Mouse (Mus musculus) liver, embryonic 14.5 days (tissue): ENCODE data around the gene Nsg2. TPM values are rescaled to one million over a fixed set of nuclear protein-coding genes. Genes with fewer than 3 reads are reported as not detected.

Source experiments
- ATAC-seq: fragments of 200-750 bp; cut with Nextera tagmentation; 2 replicates; pipeline ENCODE4 v1.8.0; 2017; ENCODE audit warnings: moderate number of reproducible peaks, mild to moderate bottlenecking, moderate library complexity; ENCODE audit not compliant: insufficient read depth
- DNase-seq, 3 experiments: peaks; one replicate each; pipeline ENCODE4 v3.0.0-alpha.2; 2012 to 2013; ENCODE audit warnings: low read depth in 3 of 3, low spot score in 3 of 3
- H3K27ac ChIP-seq: fragments of 300-500 bp; sonication (generic); 2 replicates; pipeline ENCODE4 v1.5.1; 2014; ENCODE audit warnings: moderate library complexity, mild to moderate bottlenecking, control low read depth, inconsistent platforms
- H3K27me3 ChIP-seq: fragments of 300-500 bp; sonication (generic); 2 replicates; pipeline ENCODE4 v1.6.1; 2014; ENCODE audit warnings: mild to moderate bottlenecking, low read length, moderate library complexity; ENCODE audit not compliant: control insufficient read depth, insufficient read depth
- H3K36me3 ChIP-seq: fragments of 300-500 bp; sonication (generic); replicated peaks from 2 replicates; pipeline ENCODE4 v1.6.1; 2014; ENCODE audit warnings: low read depth; ENCODE audit not compliant: control insufficient read depth, insufficient read depth
- H3K4me1 ChIP-seq, 2 experiments: fragments of 200-500 bp in 1 of 2; fragments of 300-500 bp in 1 of 2; sonication (generic) in 1 of 2; replicated peaks; 2 replicates each; pipeline ENCODE4 v1.6.1; 2012 to 2014; ENCODE audit warnings: antibody characterized with exemption in 1 of 2, inconsistent platforms in 1 of 2, low read length in 1 of 2; ENCODE audit not compliant: control insufficient read depth in 2 of 2, insufficient read depth in 2 of 2
- H3K4me2 ChIP-seq: fragments of 300-500 bp; sonication (generic); 2 replicates; pipeline ENCODE4 v1.6.1; 2014; ENCODE audit warnings: low read depth, mild to moderate bottlenecking, control low read depth, moderate library complexity
- H3K4me3 ChIP-seq, 2 experiments: fragments of 200-500 bp in 1 of 2; fragments of 300-500 bp in 1 of 2; sonication (generic) in 1 of 2; 2 replicates each; pipeline ENCODE4 v1.5.1; 2012 to 2014; ENCODE audit warnings: low read depth in 2 of 2, low read length in 2 of 2, mild to moderate bottlenecking in 2 of 2, control low read depth in 1 of 2, inconsistent platforms in 1 of 2, moderate library complexity in 1 of 2; ENCODE audit not compliant: insufficient read depth in 1 of 2
- H3K9ac ChIP-seq: fragments of 300-500 bp; sonication (generic); replicated peaks from 2 replicates; pipeline ENCODE4 v1.6.1; 2014; ENCODE audit warnings: mild to moderate bottlenecking, control low read depth, moderate library complexity
- H3K9me3 ChIP-seq: fragments of 300-500 bp; sonication (generic); 2 replicates; pipeline ENCODE4 v1.6.1; 2016; ENCODE audit warnings: low read length, mixed read lengths; ENCODE audit not compliant: control insufficient read depth
- CTCF ChIP-seq: IDR thresholded peaks from 2 replicates; pipeline ENCODE4 v1.5.1; 2016; ENCODE audit warnings: antibody characterized with exemption, low read depth, control low read depth
- EP300 ChIP-seq: IDR thresholded peaks from 2 replicates; pipeline ENCODE4 v1.6.1; 2016; ENCODE audit warnings: antibody characterized with exemption, low read depth
- WGBS: fragments of 180-500 bp; shearing (Covaris S2); extraction: QIAGEN DNeasy Blood & Tissue Kit; methylation state at CpG from one replicate; pipeline ENCODE4 v1.1.7; 2014; ENCODE audit not compliant: insufficient replicate concordance; 5-methylcytosine and 5-hydroxymethylcytosine counted together
- polyA plus RNA-seq, 2 experiments: library from polyadenylated mRNA; depleted of rRNA in 1 of 2; stranded (reverse) in 1 of 2; unstranded in 1 of 2; fragments of >200 nt; fragmentation: Nextera tagmentation in 1 of 2; extraction: Ambion mirVana in 1 of 2; gene quantifications; 2 replicates each; pipeline versions ENCODE4 v1.2.1 to v1.2.3; 2012 to 2014

The Nsg2 gene
- polyA plus RNA-seq, 2 experiments, result 0.09 TPM; not detected in 1

DNA sequence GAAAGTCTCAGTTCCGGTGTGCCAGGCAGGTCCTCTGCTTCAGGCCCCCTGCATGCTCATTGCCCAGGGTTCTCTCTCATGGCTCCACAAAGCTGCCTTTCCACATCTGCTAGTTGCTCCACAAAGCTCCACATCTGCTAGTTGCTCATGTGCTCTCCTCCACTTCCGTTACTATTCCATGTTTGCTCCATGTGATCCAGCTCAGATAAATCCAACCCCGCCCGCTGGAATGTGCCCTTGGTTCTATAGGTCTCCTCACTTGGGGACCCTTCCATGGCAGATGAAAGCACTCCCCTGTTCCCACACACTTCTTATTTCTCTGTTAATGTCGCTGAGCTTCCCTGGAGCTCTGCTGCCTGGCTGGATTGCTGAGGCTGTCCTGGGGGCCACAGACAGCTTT, 26.4 kb downstream of the Nsg2 start:
- WGBS, result 61% methylated on average over 5 of the region's 5 CpGs
- no peak for TF ChIP-seq CTCF
- TF ChIP-seq EP300, result no peak
- H3K36me3 ChIP-seq, result no peaks in the 10 kb centered on the region
- DNase-seq, result no peak
- H3K9ac ChIP-seq, result no peak overlapping the region
- H3K4me3 ChIP-seq, result no peak overlapping the region
- no peak overlapping the region for H3K4me2 ChIP-seq
- no peaks in the 10 kb centered on the region for H3K27me3 ChIP-seq
- no peak overlapping the region for H3K27ac ChIP-seq
- ATAC-seq, result no peak
- H3K9me3 ChIP-seq, result no peaks in the 10 kb centered on the region
- no peaks in the 10 kb centered on the region for H3K4me1 ChIP-seq

DNA sequence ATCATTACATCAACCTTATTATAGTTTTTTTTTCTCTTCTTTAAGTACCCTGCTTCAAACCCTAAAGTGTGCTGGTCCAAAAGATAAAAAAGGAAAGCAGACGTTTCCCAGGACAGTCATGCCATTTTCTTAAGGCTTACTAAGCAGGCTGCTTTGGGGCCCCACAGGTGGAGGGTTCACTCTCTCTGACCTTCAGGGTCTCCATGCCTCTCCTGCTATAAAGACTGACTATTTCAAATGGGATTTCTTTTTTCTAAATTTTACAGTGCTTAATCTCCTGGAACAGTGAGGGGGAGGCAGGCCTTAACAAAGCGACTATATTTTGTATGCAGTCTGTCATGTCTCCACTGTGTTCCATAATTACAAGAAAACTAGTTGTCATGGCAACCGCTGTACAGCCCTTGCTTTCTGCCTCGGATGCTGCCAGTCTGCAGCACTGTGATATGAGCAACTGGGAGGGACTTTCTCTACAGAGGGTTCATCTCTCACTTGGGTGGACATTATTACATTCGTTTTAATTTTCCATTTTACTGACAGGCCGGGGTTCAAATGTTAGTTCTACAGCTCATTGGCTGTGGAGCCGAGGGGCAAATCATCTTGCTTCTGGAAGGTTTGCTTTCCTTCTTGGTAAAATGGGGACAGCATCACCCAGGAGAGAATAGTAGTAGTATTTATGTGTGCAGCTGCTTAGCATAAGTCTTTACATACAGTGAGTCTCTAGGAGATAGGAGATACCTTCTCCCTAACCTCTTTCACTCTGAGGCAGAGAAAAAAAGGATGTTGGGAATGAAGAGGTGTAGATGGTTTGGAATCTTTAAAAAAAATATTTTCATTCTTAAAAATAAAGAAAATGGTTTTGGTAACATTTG, 27.4 kb downstream of the Nsg2 start:
- H3K9me3 ChIP-seq, result no peaks in the 10 kb centered on the region
- no peaks in the 10 kb centered on the region for H3K27me3 ChIP-seq
- no peaks in the 10 kb centered on the region for H3K36me3 ChIP-seq
- TF ChIP-seq EP300 (no peak), CTCF (no peak)
- H3K27ac ChIP-seq, result no peak overlapping the region
- H3K4me1 ChIP-seq, result no peaks in the 10 kb centered on the region
- H3K9ac ChIP-seq, result no peak overlapping the region
- no peak for ATAC-seq
- 47% methylated on average over 7 of the region's 7 CpGs for WGBS
- no peak overlapping the region for H3K4me2 ChIP-seq
- H3K4me3 ChIP-seq, result no peak overlapping the region
- DNase-seq, result no peak

GRCm38 (mm10) chr11:32028605-32029004, 28.3 kb downstream of the Nsg2 start:
- Histone ChIP-seq H3K9ac (no peak overlapping the region), H3K36me3 (no peaks in the 10 kb centered on the region), H3K9me3 (no peaks in the 10 kb centered on the region), H3K4me1 (no peaks in the 10 kb centered on the region), H3K27ac (no peak overlapping the region), H3K4me2 (no peak overlapping the region), H3K27me3 (no peaks in the 10 kb centered on the region), H3K4me3 (no peak overlapping the region)
- no peak for ATAC-seq
- DNase-seq, result no peak
- no peak for TF ChIP-seq EP300
- no peak for TF ChIP-seq CTCF
- WGBS, result 46% methylated on average over 3 of the region's 3 CpGs

- Histone ChIP-seq H3K4me1 (no peaks in the 10 kb centered on the region), H3K27ac (no peak overlapping the region), H3K9ac (no peak overlapping the region), H3K4me3 (no peak overlapping the region), H3K27me3 (no peaks in the 10 kb centered on the region), H3K36me3 (no peaks in the 10 kb centered on the region), H3K4me2 (no peak overlapping the region), H3K9me3 (no peaks in the 10 kb centered on the region)
- WGBS, result 56% methylated on average over 5 of the region's 5 CpGs
- TF ChIP-seq EP300, result no peak
- TF ChIP-seq CTCF, result no peak
- ATAC-seq (no peak), DNase-seq (no peak)
Measured at GRCm38 (mm10) chr11:32029356-32029755, 29.1 kb downstream of the Nsg2 start.

GRCm38 (mm10) chr11:32031396-32031795, 31.1 kb downstream of the Nsg2 start:
- Histone ChIP-seq H3K27me3 (no peaks in the 10 kb centered on the region), H3K9ac (no peak overlapping the region), H3K27ac (no peak overlapping the region), H3K4me1 (no peaks in the 10 kb centered on the region), H3K4me2 (no peak overlapping the region), H3K36me3 (no peaks in the 10 kb centered on the region), H3K4me3 (no peak overlapping the region), H3K9me3 (no peaks in the 10 kb centered on the region)
- WGBS, result 56% methylated on average over 4 of the region's 4 CpGs
- DNase-seq, result no peak
- TF ChIP-seq CTCF (no peak), EP300 (no peak)
- ATAC-seq, result no peak
